Mouse (Mus musculus) MEL (cell line): ENCODE measurements at regions not wholly inside any gene's neighbourhood (a gene's known extent, or its start where the extent isn't known, plus 50 kb on each side); places are given as distances from the start of the nearest gene placed in this dataset.

Source experiments
- DNase-seq: peaks from one replicate; pipeline ENCODE4 v3.0.0; 2011; ENCODE audit warnings: low read depth, low spot score
- H3K27ac ChIP-seq: 2 replicates; pipeline ENCODE4 v1.5.1; 2012; ENCODE audit warnings: low read depth, mild to moderate bottlenecking, control low read depth, low read length, moderate library complexity; ENCODE audit not compliant: control insufficient read depth
- H3K27me3 ChIP-seq, 2 experiments: fragments of 150-350 bp in 1 of 2; sonication (generic) in 1 of 2; 2 replicates each; pipeline ENCODE4 v1.6.1; 2012; ENCODE audit warnings: low read length in 2 of 2, mild to moderate bottlenecking in 2 of 2, improper control_type of control experiment in 1 of 2, moderate library complexity in 1 of 2; ENCODE audit not compliant: insufficient read depth in 2 of 2, control insufficient read depth in 1 of 2
- H3K36me3 ChIP-seq, 2 experiments: 2 replicates each; pipeline ENCODE4 v1.6.1; 2012 to 2014; ENCODE audit warnings: low read length in 2 of 2, improper control_type of control experiment in 1 of 2, inconsistent platforms in 1 of 2, mild to moderate bottlenecking in 1 of 2; ENCODE audit not compliant: insufficient read depth in 2 of 2, control insufficient read depth in 1 of 2
- H3K4me1 ChIP-seq, 2 experiments: fragments of 150-350 bp in 1 of 2; sonication (generic) in 1 of 2; 2 replicates each; pipeline ENCODE4 v1.6.1; 2012; ENCODE audit warnings: low read length in 2 of 2, improper control_type of control experiment in 1 of 2, mild to moderate bottlenecking in 1 of 2; ENCODE audit not compliant: insufficient read depth in 2 of 2, control insufficient read depth in 1 of 2
- H3K4me3 ChIP-seq, 2 experiments: fragments of 150-350 bp in 1 of 2; sonication (generic) in 1 of 2; 2 replicates each; pipeline ENCODE4 v1.5.1; 2012; ENCODE audit warnings: low read depth in 2 of 2, low read length in 2 of 2, mild to moderate bottlenecking in 2 of 2, moderate library complexity in 2 of 2, control low read depth in 1 of 2, improper control_type of control experiment in 1 of 2; ENCODE audit not compliant: control insufficient read depth in 1 of 2, insufficient read depth in 1 of 2
- H3K79me2 ChIP-seq: 2 replicates; pipeline ENCODE4 v1.6.1; 2012; ENCODE audit warnings: mild to moderate bottlenecking, low read length, moderate library complexity; ENCODE audit not compliant: control insufficient read depth, poor library complexity, insufficient read depth
- H3K9ac ChIP-seq: 2 replicates; pipeline ENCODE4 v1.6.1; 2012; ENCODE audit warnings: low read depth, mild to moderate bottlenecking, control low read depth, low read length, moderate library complexity; ENCODE audit not compliant: control insufficient read depth, poor library complexity, severe bottlenecking
- H3K9me3 ChIP-seq: fragments of 150-350 bp; sonication (generic); replicated peaks from 2 replicates; pipeline ENCODE4 v1.6.1; 2012; ENCODE audit warnings: mild to moderate bottlenecking, low read length, improper control_type of control experiment, moderate library complexity; ENCODE audit not compliant: insufficient read depth
- GABPA ChIP-seq: IDR thresholded peaks from 2 replicates; pipeline ENCODE4 v1.6.1; 2012; ENCODE audit warnings: low read depth, mild to moderate bottlenecking, inconsistent platforms, low read length, improper control_type of control experiment, moderate library complexity
- MAZ ChIP-seq: IDR thresholded peaks from 2 replicates; pipeline ENCODE4 v1.6.1; 2012; ENCODE audit warnings: low read depth, mild to moderate bottlenecking, inconsistent platforms, low read length, improper control_type of control experiment
- MEF2A ChIP-seq: IDR thresholded peaks from 2 replicates; pipeline ENCODE4 v1.6.1; 2014; ENCODE audit warnings: low read depth, mild to moderate bottlenecking, inconsistent platforms, low read length, improper control_type of control experiment; ENCODE audit not compliant: poor library complexity, insufficient replicate concordance, severe bottlenecking; ENCODE audit errors: extremely low read depth
- MYB ChIP-seq: IDR thresholded peaks from 2 replicates; pipeline ENCODE4 v1.6.1; 2011; ENCODE audit warnings: mild to moderate bottlenecking, low read depth, low read length, improper control_type of control experiment
- NRF1 ChIP-seq: IDR thresholded peaks from 2 replicates; pipeline ENCODE4 v1.6.1; 2014; ENCODE audit warnings: low read depth, mild to moderate bottlenecking, inconsistent platforms, low read length, improper control_type of control experiment, moderate library complexity; ENCODE audit not compliant: poor library complexity, insufficient read depth, severe bottlenecking
- POLR2AphosphoS2 ChIP-seq: IDR thresholded peaks from 2 replicates; pipeline ENCODE4 v1.6.1; 2011; ENCODE audit warnings: low read length, improper control_type of control experiment
- TAL1 ChIP-seq: IDR thresholded peaks from 2 replicates; pipeline ENCODE4 v1.6.1; 2012; ENCODE audit warnings: mild to moderate bottlenecking, inconsistent platforms, low read length, moderate library complexity, mixed read lengths
- USF1 ChIP-seq: IDR thresholded peaks from 2 replicates; pipeline ENCODE4 v1.6.1; 2014; ENCODE audit warnings: low read depth, mild to moderate bottlenecking, inconsistent platforms, low read length, improper control_type of control experiment, moderate library complexity
- ZC3H11A ChIP-seq: IDR thresholded peaks from 2 replicates; pipeline ENCODE4 v1.6.1; 2012; ENCODE audit warnings: low read depth, mild to moderate bottlenecking, inconsistent platforms, low read length, improper control_type of control experiment

- no peak for DNase-seq
- no peaks in the 10 kb centered on the region for H3K9me3 ChIP-seq
- no peaks in the 10 kb centered on the region for H3K27me3 ChIP-seq
- no peaks in the 10 kb centered on the region for H3K36me3 ChIP-seq
- no peak overlapping the region for H3K27ac ChIP-seq
- no peaks in the 10 kb centered on the region for H3K4me1 ChIP-seq
- H3K79me2 ChIP-seq = no peaks in the 10 kb centered on the region
- H3K9ac ChIP-seq = no peak overlapping the region
- no peak overlapping the region for H3K4me3 ChIP-seq
- no peak for TF ChIP-seq USF1
- TF ChIP-seq MYB = no peak
Measured at GRCm38 (mm10) chr1:76821610-76822009, 693.3 kb downstream of the Epha4 start.

GRCm38 (mm10) chr1:76829690-76830089 lies 685.2 kb downstream of the Epha4 start:
- H3K4me3 ChIP-seq = no peak overlapping the region
- no peak for TF ChIP-seq ZC3H11A
- no peak for TF ChIP-seq NRF1
- H3K9me3 ChIP-seq = no peaks in the 10 kb centered on the region
- H3K79me2 ChIP-seq = no peaks in the 10 kb centered on the region
- DNase-seq = no peak
- no peak overlapping the region for H3K27ac ChIP-seq
- H3K36me3 ChIP-seq = no peaks in the 10 kb centered on the region
- no peaks in the 10 kb centered on the region for H3K27me3 ChIP-seq
- no peaks in the 10 kb centered on the region for H3K4me1 ChIP-seq
- no peak overlapping the region for H3K9ac ChIP-seq

- Histone ChIP-seq H3K27ac (no peak overlapping the region), H3K79me2 (no peaks in the 10 kb centered on the region), H3K9me3 (no peaks in the 10 kb centered on the region), H3K36me3 (no peaks in the 10 kb centered on the region), H3K9ac (no peak overlapping the region), H3K4me3 (no peak overlapping the region), H3K4me1 (no peaks in the 10 kb centered on the region), H3K27me3 (no peaks in the 10 kb centered on the region)
- TF ChIP-seq MEF2A = no peak
- no peak for TF ChIP-seq MAZ
- no peak for TF ChIP-seq GABPA
- TF ChIP-seq TAL1 = no peak
- no peak for TF ChIP-seq MYB
- no peak for TF ChIP-seq POLR2AphosphoS2
- DNase-seq = no peak
Measured at GRCm38 (mm10) chr1:76832311-76832710, 682.6 kb downstream of the Epha4 start.
